Mouse (Mus musculus) spleen, embryonic (tissue): ENCODE measurements around the gene Cog2.

Source experiments
- CTCF ChIA-PET: fragments of 350-600 bp; sonication (Branson Sonifier 250); formaldehyde crosslinking; loops from one replicate; lab custom pipeline; 2022; lab: Charles Lee

Gene Cog2

GRCm38 (mm10) chr8:124520249-124521080, at the start of gene Cog2:
TSS of gene Cog2 (plus strand) at chr8:124520767.
- CTCF ChIA-PET = no interaction called here

GRCm38 (mm10) chr8:124475690-124476089, 44.9 kb upstream of the Cog2 start:
- CTCF ChIA-PET = no interaction called here

GRCm38 (mm10) chr8:124476701-124477100, 43.9 kb upstream of the Cog2 start:
- CTCF ChIA-PET = no interaction called here

GRCm38 (mm10) chr8:124479251-124479650, 41.3 kb upstream of the Cog2 start:
- CTCF ChIA-PET = no interaction called here

- CTCF ChIA-PET = no interaction called here
These were observed 40.2 kb upstream of the Cog2 start for GRCm38 (mm10) chr8:124480321-124480720.

- CTCF ChIA-PET = no interaction called here
These were observed 37.8 kb upstream of the Cog2 start for GRCm38 (mm10) chr8:124482790-124483189.

- CTCF ChIA-PET = no interaction called here
These were observed 37.0 kb upstream of the Cog2 start for GRCm38 (mm10) chr8:124483356-124484115.

- CTCF ChIA-PET = no interaction called here
These were observed 31.3 kb upstream of the Cog2 start for GRCm38 (mm10) chr8:124489311-124489710.

- CTCF ChIA-PET = no interaction called here
These were observed 30.8 kb upstream of the Cog2 start for GRCm38 (mm10) chr8:124489786-124490185.

GRCm38 (mm10) chr8:124494397-124494796, 26.2 kb upstream of the Cog2 start:
- CTCF ChIA-PET = no interaction called here

- CTCF ChIA-PET = interaction anchor here (0.6 kb wide), 1 partner anchor 463 kb away, joined by 6 read pairs; no protein-coding TSS in a partner anchor
These were observed 25.6 kb upstream of the Cog2 start for GRCm38 (mm10) chr8:124494955-124495354.

GRCm38 (mm10) chr8:124495676-124496075, 24.9 kb upstream of the Cog2 start:
- CTCF ChIA-PET = interaction anchor here (0.6 kb wide), 1 partner anchor 464 kb away, joined by 6 read pairs; no protein-coding TSS in a partner anchor

- CTCF ChIA-PET = no interaction called here
These were observed 24.3 kb upstream of the Cog2 start for GRCm38 (mm10) chr8:124496266-124496665.

- CTCF ChIA-PET = no interaction called here
These were observed 23.7 kb upstream of the Cog2 start for GRCm38 (mm10) chr8:124496871-124497270.

GRCm38 (mm10) chr8:124498398-124498797, 22.2 kb upstream of the Cog2 start:
- CTCF ChIA-PET = no interaction called here

- CTCF ChIA-PET = no interaction called here
These were observed 21.2 kb upstream of the Cog2 start for GRCm38 (mm10) chr8:124499236-124499937.

- CTCF ChIA-PET = no interaction called here
These were observed 20.7 kb upstream of the Cog2 start for GRCm38 (mm10) chr8:124499938-124500239.

GRCm38 (mm10) chr8:124505626-124506025, 14.9 kb upstream of the Cog2 start:
- CTCF ChIA-PET = no interaction called here

- CTCF ChIA-PET = no interaction called here
These were observed 12.8 kb upstream of the Cog2 start for GRCm38 (mm10) chr8:124507572-124508320.

- CTCF ChIA-PET = no interaction called here
These were observed 12.3 kb upstream of the Cog2 start for GRCm38 (mm10) chr8:124508321-124508695.

GRCm38 (mm10) chr8:124509156-124509555, 11.4 kb upstream of the Cog2 start:
- CTCF ChIA-PET = no interaction called here

- CTCF ChIA-PET = no interaction called here
These were observed 4.5 kb upstream of the Cog2 start for GRCm38 (mm10) chr8:124516039-124516438.
